Mouse (Mus musculus) heart, embryonic 10.5 days (tissue): Measurements from ENCODE around the gene Dolpp1. TPM values are rescaled to one million over a fixed set of nuclear protein-coding genes. Genes with fewer than 3 reads are reported as not detected.
A peak's percentile ranks its signal among the peaks of the same experiment; 100 is the strongest.

Experiments
- DNase-seq: peaks from one replicate; pipeline ENCODE4 v3.0.0-alpha.2; 2017; ENCODE audit warnings: low spot score
- H3K27ac ChIP-seq: fragments of 300-500 bp; sonication (generic); 2 replicates; pipeline ENCODE4 v1.5.1; 2016; ENCODE audit warnings: mild to moderate bottlenecking
- H3K27me3 ChIP-seq: fragments of 300-500 bp; sonication (generic); 2 replicates; pipeline ENCODE4 v1.6.1; 2016; ENCODE audit warnings: mild to moderate bottlenecking; ENCODE audit not compliant: poor library complexity, insufficient read depth, severe bottlenecking
- H3K36me3 ChIP-seq: fragments of 300-500 bp; sonication (generic); 2 replicates; pipeline ENCODE4 v1.6.1; 2016; ENCODE audit warnings: mild to moderate bottlenecking, moderate library complexity
- H3K4me1 ChIP-seq: fragments of 300-500 bp; sonication (generic); 2 replicates; pipeline ENCODE4 v1.6.1; 2016; ENCODE audit warnings: mild to moderate bottlenecking
- H3K4me3 ChIP-seq: fragments of 300-500 bp; sonication (generic); 2 replicates; pipeline ENCODE4 v1.5.1; 2016; ENCODE audit warnings: mild to moderate bottlenecking, moderate library complexity
- H3K9me3 ChIP-seq: fragments of 300-500 bp; sonication (generic); 2 replicates; pipeline ENCODE4 v1.6.1; 2016; ENCODE audit warnings: mild to moderate bottlenecking, moderate library complexity
- WGBS: fragments of 180-500 bp; shearing (Covaris S2); methylation state at CpG from one replicate; pipeline ENCODE4 v1.1.7; 2016; 5-methylcytosine and 5-hydroxymethylcytosine counted together
- polyA plus RNA-seq: library from polyadenylated mRNA; unstranded; fragments of >200 nt; fragmentation: Nextera tagmentation; extraction: Ambion mirVana; gene quantifications from 2 replicates; pipeline ENCODE4 v1.2.1, GENCODE M21; 2016

Dolpp1 gene
- polyA plus RNA-seq, 1 experiment from 2014 or later: 36.1 TPM

- Histone ChIP-seq H3K4me3 (no peak overlapping the region), H3K27ac (no peak overlapping the region; the same call in 1 of the 2 replicates), H3K27me3 (no peaks in the 10 kb centered on the region), H3K36me3 (peaks cover 97% of the 10 kb centered on the region), H3K9me3 (no peaks in the 10 kb centered on the region), H3K4me1 (peaks cover 20% of the 10 kb centered on the region)
- 49% methylated on average over 2 of the region's 2 CpGs for WGBS
- no peak for DNase-seq
Measured at GRCm38 (mm10) chr2:30402843-30403242, 10.8 kb downstream of the Dolpp1 start.

GRCm38 (mm10) chr2:30403870-30404269 lies 11.8 kb downstream of the Dolpp1 start:
- Histone ChIP-seq H3K36me3 (peaks cover 97% of the 10 kb centered on the region), H3K27ac (no peak overlapping the region), H3K4me1 (peaks cover 11% of the 10 kb centered on the region), H3K9me3 (no peaks in the 10 kb centered on the region), H3K27me3 (no peaks in the 10 kb centered on the region), H3K4me3 (no peak overlapping the region)
- no peak for DNase-seq
- WGBS: 74% methylated on average over 1 of the region's 1 CpGs

- 85% methylated on average over 2 of the region's 2 CpGs for WGBS
- H3K36me3 ChIP-seq: peaks cover 92% of the 10 kb centered on the region
- H3K27ac ChIP-seq: no peak overlapping the region
Measured at GRCm38 (mm10) chr2:30407221-30407620, 15.2 kb downstream of the Dolpp1 start.

GRCm38 (mm10) chr2:30407778-30408177 lies 15.7 kb downstream of the Dolpp1 start:
- no peaks in the 10 kb centered on the region for H3K27me3 ChIP-seq
- H3K9me3 ChIP-seq: no peaks in the 10 kb centered on the region
- no peak overlapping the region for H3K4me3 ChIP-seq
- DNase-seq: no peak
- H3K36me3 ChIP-seq: peaks cover 92% of the 10 kb centered on the region
- no peak overlapping the region for H3K27ac ChIP-seq
- WGBS: 83% methylated on average over 10 of the region's 10 CpGs
- peaks cover 7% of the 10 kb centered on the region; the same call in 1 of the 2 replicates for H3K4me1 ChIP-seq

More at GRCm38 (mm10) chr2:30407221-30407620, 15.2 kb downstream of the Dolpp1 start:
- no peak for DNase-seq
- Histone ChIP-seq H3K4me3 (no peak overlapping the region), H3K4me1 (peaks cover 7% of the 10 kb centered on the region; the same call in 1 of the 2 replicates), H3K27me3 (no peaks in the 10 kb centered on the region), H3K9me3 (no peaks in the 10 kb centered on the region)

GRCm38 (mm10) chr2:30408452-30409100 lies 16.5 kb downstream of the Dolpp1 start:
- no peaks in the 10 kb centered on the region for H3K27me3 ChIP-seq
- peaks cover 12% of the 10 kb centered on the region for H3K4me1 ChIP-seq
- H3K4me3 ChIP-seq: no peak overlapping the region
- H3K9me3 ChIP-seq: no peaks in the 10 kb centered on the region
- 80% methylated on average over 8 of the region's 8 CpGs for WGBS
- no peak for DNase-seq
- no peak overlapping the region for H3K27ac ChIP-seq
- peaks cover 91% of the 10 kb centered on the region for H3K36me3 ChIP-seq

GRCm38 (mm10) chr2:30409454-30410176 lies 17.6 kb downstream of the Dolpp1 start:
- H3K4me3 ChIP-seq: no peak overlapping the region
- peak overlapping the region; percentile 50; the same call in 1 of the 2 replicates for H3K27ac ChIP-seq
- DNase-seq: no peak
- no peaks in the 10 kb centered on the region for H3K27me3 ChIP-seq
- WGBS: 81% methylated on average over 5 of the region's 5 CpGs
- no peaks in the 10 kb centered on the region for H3K9me3 ChIP-seq
- H3K36me3 ChIP-seq: peaks cover 84% of the 10 kb centered on the region
- H3K4me1 ChIP-seq: peaks cover 19% of the 10 kb centered on the region

- WGBS: 77% methylated on average over 16 of the region's 16 CpGs
- peaks cover 47% of the 10 kb centered on the region for H3K36me3 ChIP-seq
- H3K4me1 ChIP-seq: peaks cover 37% of the 10 kb centered on the region
- no peak for DNase-seq
- H3K27me3 ChIP-seq: no peaks in the 10 kb centered on the region
- no peak overlapping the region for H3K27ac ChIP-seq
- H3K9me3 ChIP-seq: no peaks in the 10 kb centered on the region
- no peak overlapping the region for H3K4me3 ChIP-seq
Measured at GRCm38 (mm10) chr2:30413038-30413973, 21.3 kb downstream of the Dolpp1 start.

GRCm38 (mm10) chr2:30414101-30414500 lies 22.0 kb downstream of the Dolpp1 start:
- H3K4me1 ChIP-seq: peaks cover 45% of the 10 kb centered on the region

GRCm38 (mm10) chr2:30414681-30415080 lies 22.6 kb downstream of the Dolpp1 start:
- no peaks in the 10 kb centered on the region for H3K9me3 ChIP-seq
- H3K36me3 ChIP-seq: peaks cover 33% of the 10 kb centered on the region
- no peaks in the 10 kb centered on the region for H3K27me3 ChIP-seq
- H3K4me1 ChIP-seq: peaks cover 46% of the 10 kb centered on the region
- no peak for DNase-seq
- WGBS: 48% methylated on average over 5 of the region's 5 CpGs
- H3K4me3 ChIP-seq: peak overlapping the region; percentile 94
- peak overlapping the region; percentile 98 for H3K27ac ChIP-seq

More at GRCm38 (mm10) chr2:30414101-30414500, 22.0 kb downstream of the Dolpp1 start:
- WGBS: 96% methylated on average over 4 of the region's 4 CpGs
- Histone ChIP-seq H3K27ac (no peak overlapping the region), H3K27me3 (no peaks in the 10 kb centered on the region), H3K4me3 (peak overlapping the region; percentile 94; the same call in 1 of the 2 replicates), H3K36me3 (peaks cover 39% of the 10 kb centered on the region), H3K9me3 (no peaks in the 10 kb centered on the region)
- DNase-seq: no peak

GRCm38 (mm10) chr2:30415157-30415935 lies 23.3 kb downstream of the Dolpp1 start, which contains the start of gene Crat:
Crat (minus strand) TSS chr2:30415813.
- WGBS: under 1% methylated on average over 58 of the region's 58 CpGs
- peak within 1 kb of the TSS; percentile 98 for H3K27ac ChIP-seq

GRCm38 (mm10) chr2:30415936-30416648 lies 24.0 kb downstream of the Dolpp1 start, which contains the start of gene Ptpa:
Ptpa (plus strand) TSS chr2:30416039.
- WGBS: under 1% methylated on average over 67 of the region's 67 CpGs
- H3K4me3 ChIP-seq: peak within 1 kb of the TSS; percentile 94
- H3K9me3 ChIP-seq: no peaks in the 10 kb centered on the region
- DNase-seq: peak; percentile 96
- no peaks in the 10 kb centered on the region for H3K27me3 ChIP-seq
- H3K27ac ChIP-seq: peak within 1 kb of the TSS; percentile 98
- peaks cover 23% of the 10 kb centered on the region for H3K36me3 ChIP-seq
- H3K4me1 ChIP-seq: peaks cover 47% of the 10 kb centered on the region

More at GRCm38 (mm10) chr2:30415157-30415935, 23.3 kb downstream of the Dolpp1 start, which contains the start of gene Crat:
- H3K36me3 ChIP-seq: peaks cover 28% of the 10 kb centered on the region
- no peaks in the 10 kb centered on the region for H3K9me3 ChIP-seq
- H3K4me1 ChIP-seq: peaks cover 46% of the 10 kb centered on the region
- no peaks in the 10 kb centered on the region for H3K27me3 ChIP-seq
- peak within 1 kb of the TSS; percentile 94 for H3K4me3 ChIP-seq
- peak; percentile 94 for DNase-seq
